Mouse (Mus musculus) duodenum, adult 2 months (tissue): ENCODE results near the gene Fubp3. TPM values are rescaled to one million over a fixed set of nuclear protein-coding genes. Genes with fewer than 3 reads are reported as not detected.

ENCODE experiments used
- polyA plus RNA-seq: library from polyadenylated mRNA; depleted of rRNA; stranded (reverse); fragments of >200 nt; gene quantifications from 2 replicates; pipeline ENCODE4 v1.2.3, GENCODE M21; 2012; ENCODE audit warnings: low replicate concordance; rRNA removed

Gene Fubp3
- polyA plus RNA-seq, result 21.1 and 29.8 TPM in 2 replicates

GRCm38 (mm10) chr2:31572051-31572914 lies at the start of gene Fubp3:
Gene Fubp3, plus strand, starts transcription at chr2:31572651.

GRCm38 (mm10) chr2:31639901-31640608 lies 67.6 kb downstream of the Fubp3 start, which contains the start of gene Prdm12:
Gene Prdm12, plus strand, starts transcription at chr2:31640037.

Other genes with a start within 250 kb of the Fubp3 start
- gene Ass1, start 102.4 kb upstream of the Fubp3 start, polyA plus RNA-seq, result 3.6 and 4.8 TPM in 2 replicates
- not detected in 2 replicates for gene Prdm12, start 67.4 kb downstream of the Fubp3 start, polyA plus RNA-seq
- gene Exosc2, start 98.1 kb downstream of the Fubp3 start, polyA plus RNA-seq, result 2.4 and 2.9 TPM in 2 replicates
- gene Abl1, start 115.7 kb downstream of the Fubp3 start, polyA plus RNA-seq, result 39.1 and 39.6 TPM in 2 replicates
- 0.07 and 0.17 TPM in 2 replicates for gene Qrfp, start 237.9 kb downstream of the Fubp3 start, polyA plus RNA-seq